Mouse (Mus musculus) forebrain, embryonic 12.5 days (tissue): ENCODE measurements around the gene Prrg2. TPM values are rescaled to one million over a fixed set of nuclear protein-coding genes. Genes with fewer than 3 reads are reported as not detected.
"Not testable (repeated sequence)": the region's sequence is repeated elsewhere in the genome, so short reads cannot be mapped to it uniquely, and the experiment has no call there.

Source experiments
- ATAC-seq: fragments of 200-750 bp; cut with Nextera tagmentation; 2 replicates; pipeline ENCODE4 v1.8.0; 2017; ENCODE audit warnings: moderate TSS enrichment; ENCODE audit not compliant: low FRiP score
- H3K27ac ChIP-seq: fragments of 300-500 bp; sonication (generic); 2 replicates; pipeline ENCODE4 v1.5.1; 2016; ENCODE audit warnings: mild to moderate bottlenecking
- H3K27me3 ChIP-seq: fragments of 300-500 bp; sonication (generic); 2 replicates; pipeline ENCODE4 v1.6.1; 2016; ENCODE audit warnings: mild to moderate bottlenecking
- H3K36me3 ChIP-seq: fragments of 300-500 bp; sonication (generic); replicated peaks from 2 replicates; pipeline ENCODE4 v1.6.1; 2016; ENCODE audit warnings: mild to moderate bottlenecking
- H3K4me1 ChIP-seq: fragments of 300-500 bp; sonication (generic); 2 replicates; pipeline ENCODE4 v1.6.1; 2016
- H3K4me2 ChIP-seq: fragments of 300-500 bp; sonication (generic); 2 replicates; pipeline ENCODE4 v1.6.1; 2016; ENCODE audit warnings: mild to moderate bottlenecking, moderate library complexity
- H3K4me3 ChIP-seq: fragments of 300-500 bp; sonication (generic); replicated peaks from 2 replicates; pipeline ENCODE4 v1.5.1; 2016; ENCODE audit warnings: mild to moderate bottlenecking
- H3K9ac ChIP-seq: fragments of 300-500 bp; sonication (generic); 2 replicates; pipeline ENCODE4 v1.6.1; 2016; ENCODE audit warnings: mild to moderate bottlenecking
- H3K9me3 ChIP-seq: fragments of 300-500 bp; sonication (generic); 2 replicates; pipeline ENCODE4 v1.6.1; 2016
- WGBS: fragments of 180-500 bp; shearing (Covaris S2); methylation state at CpG from one replicate; pipeline ENCODE4 v1.1.7; 2016; 5-methylcytosine and 5-hydroxymethylcytosine counted together
- polyA plus RNA-seq: library from polyadenylated mRNA; unstranded; fragments of >200 nt; fragmentation: Nextera tagmentation; extraction: Ambion mirVana; gene quantifications from 2 replicates; pipeline ENCODE4 v1.2.1, GENCODE M21; 2016

The Prrg2 gene
- polyA plus RNA-seq, 1 experiment from 2014 or later = 17.1 TPM

DNA sequence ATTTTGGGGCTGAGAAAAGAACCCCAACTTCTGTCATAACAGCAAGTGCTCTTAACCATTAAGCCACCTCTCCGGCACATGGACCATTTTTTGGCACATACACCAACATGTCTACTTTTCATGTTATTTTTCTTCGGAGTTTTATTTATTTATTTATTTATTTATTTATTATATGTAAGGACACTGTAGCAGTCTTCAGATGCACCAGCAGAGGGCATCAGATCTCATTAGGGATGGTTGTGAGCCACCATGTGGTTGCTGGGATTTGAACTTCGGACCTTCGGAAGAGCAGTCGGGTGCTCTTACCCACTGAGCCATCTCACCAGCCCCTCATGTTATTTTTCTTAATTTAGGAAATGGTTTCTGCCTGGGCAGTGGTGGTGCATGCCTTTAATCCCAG lies 38.8 kb downstream of the Prrg2 start:
- not testable (repeated sequence) for H3K9ac ChIP-seq, H3K4me1 ChIP-seq, H3K4me3 ChIP-seq, H3K9me3 ChIP-seq, H3K4me2 ChIP-seq, H3K27ac ChIP-seq, ATAC-seq
- peaks cover 19% of the 10 kb centered on the region for H3K27me3 ChIP-seq
- H3K36me3 ChIP-seq = peaks cover 18% of the 10 kb centered on the region
- 82% methylated on average over 5 of the region's 5 CpGs for WGBS

DNA sequence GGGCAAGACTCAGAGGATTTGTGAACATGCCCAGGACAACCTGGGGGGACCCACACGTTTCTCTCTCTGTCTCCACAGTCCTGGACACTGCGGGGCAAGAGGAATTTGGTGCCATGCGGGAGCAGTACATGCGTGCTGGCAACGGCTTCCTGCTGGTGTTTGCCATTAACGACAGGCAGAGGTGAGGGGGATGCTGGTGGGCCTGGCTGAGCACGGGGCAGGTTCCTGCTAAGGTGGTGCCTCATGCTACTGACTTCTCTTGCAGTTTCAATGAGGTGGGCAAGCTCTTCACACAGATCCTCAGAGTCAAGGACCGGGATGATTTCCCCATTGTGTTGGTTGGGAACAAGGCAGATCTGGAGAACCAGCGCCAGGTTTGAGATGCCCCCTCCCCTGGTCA lies 42.3 kb downstream of the Prrg2 start:
- no peaks in the 10 kb centered on the region for H3K9me3 ChIP-seq
- 82% methylated on average over 9 of the region's 9 CpGs for WGBS
- H3K27ac ChIP-seq = no peak overlapping the region
- H3K4me1 ChIP-seq = peaks cover 15% of the 10 kb centered on the region
- no peak for ATAC-seq
- H3K36me3 ChIP-seq = no peaks in the 10 kb centered on the region
- H3K4me3 ChIP-seq = no peak overlapping the region
- no peak overlapping the region for H3K9ac ChIP-seq
- peaks cover 24% of the 10 kb centered on the region for H3K27me3 ChIP-seq
- no peak overlapping the region for H3K4me2 ChIP-seq

DNA sequence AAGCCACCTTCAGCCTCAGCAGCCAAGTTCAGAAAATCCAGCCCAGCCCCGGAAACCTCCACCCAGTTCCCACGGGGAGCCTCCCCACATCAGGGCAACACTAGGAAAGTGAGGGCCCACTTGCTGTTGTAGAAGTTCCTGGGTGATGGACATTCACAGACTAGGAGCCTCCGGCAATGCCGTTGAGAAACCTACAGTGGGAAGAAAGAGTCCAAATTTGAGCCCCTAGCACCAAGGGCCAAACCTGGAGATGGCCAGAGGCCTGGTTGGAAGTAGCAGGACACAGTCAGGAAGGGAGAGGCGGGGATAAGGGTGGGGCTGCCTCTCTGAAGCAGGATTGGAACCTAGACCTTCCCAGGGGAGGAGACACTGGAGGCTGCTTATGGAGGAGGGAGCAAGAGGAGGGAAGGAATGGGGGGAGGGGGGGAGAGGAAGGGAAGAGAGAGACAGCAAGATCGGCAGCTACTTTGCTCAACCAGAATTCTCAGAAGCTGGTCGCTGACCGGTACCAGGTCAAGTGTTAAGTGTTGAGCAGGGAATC lies 43.4 kb downstream of the Prrg2 start:
- no peaks in the 10 kb centered on the region for H3K9me3 ChIP-seq
- WGBS = 45% methylated on average over 8 of the region's 8 CpGs
- H3K27ac ChIP-seq = no peak overlapping the region
- H3K36me3 ChIP-seq = no peaks in the 10 kb centered on the region
- no peak overlapping the region for H3K4me3 ChIP-seq
- H3K9ac ChIP-seq = 0 out of 2 replicates have a peak overlapping the region, but pooled peaks have one; percentile 7
- H3K4me2 ChIP-seq = no peak overlapping the region
- peaks cover 24% of the 10 kb centered on the region for H3K27me3 ChIP-seq
- H3K4me1 ChIP-seq = peaks cover 26% of the 10 kb centered on the region
- no peak for ATAC-seq

DNA sequence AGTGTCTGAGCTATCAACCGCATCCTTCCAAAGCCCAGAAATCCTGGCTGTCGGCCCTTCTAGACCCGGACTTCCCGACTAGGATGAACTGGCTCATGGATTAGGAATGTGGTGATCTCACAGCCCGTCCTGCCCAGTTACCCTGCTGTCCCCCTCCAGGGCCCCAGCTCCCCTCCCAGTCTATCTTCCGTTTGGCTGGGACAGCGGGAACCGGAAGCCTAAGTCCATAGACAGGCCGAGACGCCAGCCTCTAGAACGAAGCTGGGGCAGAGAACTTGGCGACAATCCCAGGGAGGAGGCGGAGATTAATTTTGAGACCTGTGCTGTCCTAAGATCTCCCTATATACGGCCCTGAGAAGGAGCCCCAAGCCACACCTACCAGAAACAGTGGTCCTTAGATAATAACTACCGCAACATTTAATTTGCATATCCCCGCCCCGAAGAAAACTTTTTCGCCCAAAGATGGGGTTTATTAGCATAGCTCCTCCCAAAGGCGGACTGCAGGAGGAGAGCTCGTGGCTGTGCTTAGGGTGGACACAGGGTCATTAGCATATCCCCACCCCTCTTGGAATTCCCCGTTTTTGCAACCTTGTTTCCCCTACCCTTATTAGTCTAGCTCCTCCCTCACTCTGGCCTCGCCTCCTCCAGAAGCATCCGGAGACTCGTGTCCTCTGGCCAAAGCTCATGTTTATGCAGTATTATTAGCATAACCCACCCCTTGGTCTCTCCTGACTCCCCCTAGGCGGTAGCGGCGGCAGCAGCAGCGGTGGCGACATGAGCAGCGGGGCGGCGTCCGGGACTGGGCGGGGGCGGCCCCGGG lies 45.0 kb downstream of the Prrg2 start, which contains the start of gene Rras:
Rras (plus strand) TSS at position 720 of the 820 bp plus-strand sequence.
- H3K27me3 ChIP-seq = peaks cover 24% of the 10 kb centered on the region
- H3K4me1 ChIP-seq = peaks cover 28% of the 10 kb centered on the region
- H3K9me3 ChIP-seq = no peaks in the 10 kb centered on the region
- H3K27ac ChIP-seq = peak within 1 kb of the TSS; percentile 91
- H3K4me2 ChIP-seq = peak within 1 kb of the TSS; percentile 94
- H3K9ac ChIP-seq = peak within 1 kb of the TSS; percentile 59
- peak within 1 kb of the TSS; percentile 95 for H3K4me3 ChIP-seq
- under 1% methylated on average over 36 of the region's 36 CpGs for WGBS
- peak; percentile 81 for ATAC-seq
- H3K36me3 ChIP-seq = peaks cover 16% of the 10 kb centered on the region

DNA sequence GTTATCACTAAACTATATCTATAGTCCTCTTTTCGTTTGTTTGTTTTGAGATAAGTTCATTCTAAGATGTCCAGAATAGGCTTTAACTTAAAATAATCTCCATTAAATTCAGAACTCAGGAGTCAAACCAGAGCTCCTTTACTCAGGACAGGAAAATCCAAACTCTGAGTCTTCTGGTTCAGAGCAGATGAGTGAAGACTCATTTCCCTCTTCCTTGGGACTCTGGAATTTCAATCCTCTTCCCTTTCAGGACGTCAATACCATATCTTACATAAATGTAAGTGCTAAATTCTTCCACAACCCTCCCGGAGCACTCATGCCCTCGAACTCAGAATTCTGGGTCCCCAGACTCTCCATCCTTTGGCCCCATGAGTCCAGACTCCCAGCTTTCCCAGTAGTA lies 45.7 kb downstream of the Prrg2 start:
- Histone ChIP-seq H3K4me1 (peaks cover 28% of the 10 kb centered on the region), H3K9me3 (no peaks in the 10 kb centered on the region), H3K27ac (peak overlapping the region; percentile 91), H3K36me3 (peaks cover 23% of the 10 kb centered on the region), H3K4me2 (peak overlapping the region; percentile 94), H3K9ac (peak overlapping the region; percentile 57), H3K4me3 (peak overlapping the region; percentile 95), H3K27me3 (peaks cover 24% of the 10 kb centered on the region)
- 4% methylated on average over 4 of the region's 4 CpGs for WGBS
- ATAC-seq = no peak

DNA sequence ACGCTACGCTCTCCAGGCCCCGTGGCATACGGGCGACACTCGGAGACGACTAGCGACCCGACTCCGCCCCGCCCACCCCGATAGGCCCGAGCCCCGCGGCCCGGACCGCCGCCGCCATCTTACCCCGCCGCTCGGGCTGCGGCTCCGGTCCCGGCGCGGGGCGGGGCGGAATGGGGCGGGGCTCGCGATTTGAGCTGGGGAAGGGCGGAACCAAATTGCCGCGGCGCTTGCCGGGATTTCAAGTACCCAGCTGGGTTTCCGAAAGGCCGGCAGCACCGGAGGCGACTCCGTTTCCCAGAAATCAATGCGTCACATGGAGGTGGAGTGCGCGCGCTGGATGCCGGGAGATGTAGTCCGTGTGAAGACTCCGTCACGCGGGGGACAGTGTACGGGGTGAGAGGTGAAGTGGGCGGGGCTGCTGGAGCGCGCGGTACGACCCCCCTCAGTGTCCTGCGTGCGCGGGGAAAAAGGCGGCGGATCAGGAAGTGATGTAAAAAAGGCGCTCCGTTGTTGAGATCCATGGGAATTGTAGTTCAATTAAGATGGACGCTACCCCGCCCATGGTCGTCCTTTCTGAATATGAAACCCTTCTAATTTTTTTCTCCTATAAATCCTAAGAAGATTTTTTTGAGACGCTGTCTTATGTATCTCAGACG lies 46.4 kb downstream of the Prrg2 start, which contains the start of gene Scaf1:
Scaf1 (minus strand) TSS at position 407 of the 656 bp plus-strand sequence.
- peaks cover 28% of the 10 kb centered on the region for H3K4me1 ChIP-seq
- H3K27ac ChIP-seq = peak within 1 kb of the TSS; percentile 91
- peak within 1 kb of the TSS; percentile 90 for H3K9ac ChIP-seq
- under 1% methylated on average over 68 of the region's 69 CpGs for WGBS
- peaks cover 24% of the 10 kb centered on the region for H3K27me3 ChIP-seq
- no peaks in the 10 kb centered on the region for H3K9me3 ChIP-seq
- peaks cover 29% of the 10 kb centered on the region for H3K36me3 ChIP-seq
- peak; percentile 93 for ATAC-seq
- peak within 1 kb of the TSS; percentile 95 for H3K4me3 ChIP-seq
- H3K4me2 ChIP-seq = peak within 1 kb of the TSS; percentile 94

DNA sequence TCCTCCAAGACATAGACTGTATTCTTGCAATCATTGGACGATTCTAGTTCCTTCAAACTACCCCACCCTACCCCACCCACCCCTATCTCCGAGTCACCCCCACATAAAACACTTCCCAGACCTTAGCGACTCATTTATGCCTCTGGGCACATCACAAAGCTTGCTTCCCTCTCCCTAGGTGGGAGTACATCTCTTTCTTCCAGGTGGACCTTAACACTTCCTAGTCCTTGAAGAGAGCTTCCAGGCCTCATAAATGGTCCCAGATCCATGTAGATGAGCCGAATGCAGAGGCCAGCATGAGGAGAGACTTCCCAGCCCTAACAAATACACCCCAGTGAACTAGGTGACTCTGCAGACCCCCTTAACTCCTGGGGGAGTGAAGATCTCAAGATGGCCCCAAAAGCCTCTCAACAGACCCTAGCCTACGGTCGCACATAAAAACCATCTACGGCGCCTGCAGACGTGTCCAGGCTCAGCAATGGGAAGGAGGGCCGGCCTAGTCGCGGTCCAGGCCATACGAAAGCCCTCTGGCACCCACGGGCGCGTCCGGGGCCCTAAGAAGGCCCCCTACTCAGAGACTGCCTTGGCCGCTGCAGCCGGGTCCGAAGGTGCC lies 47.0 kb downstream of the Prrg2 start:
- H3K4me1 ChIP-seq = peaks cover 28% of the 10 kb centered on the region
- ATAC-seq = no peak
- no peaks in the 10 kb centered on the region for H3K9me3 ChIP-seq
- H3K9ac ChIP-seq = peak overlapping the region; percentile 90
- peaks cover 23% of the 10 kb centered on the region for H3K27me3 ChIP-seq
- peak overlapping the region; percentile 79 for H3K4me2 ChIP-seq
- peaks cover 33% of the 10 kb centered on the region for H3K36me3 ChIP-seq
- WGBS = 1% methylated on average over 20 of the region's 20 CpGs
- peak overlapping the region; percentile 95 for H3K4me3 ChIP-seq
- peak overlapping the region; percentile 83 for H3K27ac ChIP-seq

DNA sequence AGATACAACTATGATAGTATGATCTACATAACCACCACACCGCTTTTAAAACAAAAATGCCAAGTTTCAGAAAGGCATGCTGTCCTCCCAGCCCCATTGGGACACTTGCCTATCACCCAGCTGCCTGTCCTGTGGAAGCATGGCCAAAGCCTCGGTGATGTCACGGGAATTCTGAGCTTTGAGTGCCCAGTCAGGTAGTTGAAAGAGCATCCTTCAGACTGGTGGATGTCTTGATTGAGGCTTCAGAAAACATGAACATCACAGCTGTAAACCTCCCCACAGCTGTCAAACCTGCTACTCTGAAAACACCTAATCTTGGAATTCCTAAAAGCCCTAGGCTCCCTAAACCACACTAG lies 48.4 kb downstream of the Prrg2 start:
- Histone ChIP-seq H3K27me3 (peaks cover 9% of the 10 kb centered on the region), H3K9me3 (no peaks in the 10 kb centered on the region), H3K9ac (no peak overlapping the region), H3K36me3 (peaks cover 46% of the 10 kb centered on the region), H3K4me2 (0 out of 2 replicates have a peak overlapping the region, but pooled peaks have one; percentile 79), H3K4me3 (no peak overlapping the region; the same call in 1 of the 2 replicates), H3K27ac (no peak overlapping the region), H3K4me1 (peaks cover 28% of the 10 kb centered on the region)
- WGBS = 94% methylated on average over 3 of the region's 3 CpGs
- ATAC-seq = no peak

DNA sequence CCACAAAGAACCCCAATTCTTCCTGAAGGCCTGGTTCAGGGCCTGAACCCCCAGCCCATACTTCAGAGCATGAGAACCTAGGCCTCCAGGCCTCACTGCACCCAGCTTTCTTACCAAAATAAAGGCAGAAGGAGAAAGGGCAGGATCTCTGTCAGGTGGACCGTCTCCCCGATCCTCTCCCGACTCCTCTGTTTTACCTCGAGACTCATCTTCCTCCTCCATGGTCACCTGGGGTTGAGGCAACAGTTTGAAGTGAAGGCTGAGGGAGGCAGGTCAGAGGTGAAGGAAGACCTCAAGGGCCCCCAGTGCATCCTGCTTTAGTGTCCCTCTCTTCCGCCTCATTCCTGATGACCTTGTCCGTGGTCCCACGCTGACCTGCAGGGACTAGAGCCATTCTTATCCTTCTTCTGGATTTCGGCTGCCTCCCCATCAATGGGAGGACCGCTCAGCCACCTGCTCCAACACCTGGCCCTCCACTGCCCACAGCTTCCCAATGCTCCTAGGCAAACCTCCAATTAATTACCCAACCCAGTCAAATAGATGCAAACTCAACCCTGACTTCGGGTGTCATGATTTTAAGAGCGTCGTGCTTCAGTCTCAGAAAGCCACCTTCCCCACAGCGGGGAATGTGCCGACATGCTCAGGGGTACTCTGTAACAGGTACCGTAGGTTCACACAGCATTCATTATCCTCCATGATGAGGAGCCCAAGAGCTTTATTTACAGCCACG lies 48.9 kb downstream of the Prrg2 start:
- Histone ChIP-seq H3K27me3 (0 out of 2 replicates have a peak, but pooled peaks cover 3% of the 10 kb centered on the region), H3K4me1 (peaks cover 28% of the 10 kb centered on the region), H3K9ac (no peak overlapping the region), H3K9me3 (no peaks in the 10 kb centered on the region), H3K4me3 (no peak overlapping the region), H3K4me2 (no peak overlapping the region), H3K36me3 (peaks cover 52% of the 10 kb centered on the region), H3K27ac (no peak overlapping the region)
- ATAC-seq = no peak
- 96% methylated on average over 16 of the region's 16 CpGs for WGBS

DNA sequence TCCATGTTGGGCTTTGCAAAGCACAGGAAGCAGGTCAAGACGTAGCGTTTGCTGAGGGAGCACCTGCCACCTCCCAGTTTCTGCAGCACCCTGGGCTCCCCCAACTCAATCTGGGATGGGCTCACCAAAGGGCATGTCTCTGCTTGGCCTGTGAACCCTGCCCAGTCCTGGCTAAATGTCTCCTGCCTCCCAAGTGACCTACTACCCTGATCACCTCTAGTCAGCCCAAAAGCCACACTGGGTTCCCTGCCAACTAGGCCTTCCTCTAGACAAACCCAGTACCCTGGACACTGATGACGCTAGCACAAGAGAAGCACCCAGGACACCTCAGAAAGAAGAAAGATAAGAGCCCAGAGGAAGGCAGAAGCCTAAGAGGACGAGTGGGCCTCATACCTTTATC lies 49.7 kb downstream of the Prrg2 start:
- Histone ChIP-seq H3K27me3 (no peaks in the 10 kb centered on the region), H3K27ac (no peak overlapping the region), H3K9me3 (no peaks in the 10 kb centered on the region), H3K4me2 (no peak overlapping the region), H3K36me3 (peaks cover 59% of the 10 kb centered on the region), H3K4me3 (no peak overlapping the region), H3K4me1 (peaks cover 22% of the 10 kb centered on the region), H3K9ac (no peak overlapping the region)
- 87% methylated on average over 4 of the region's 4 CpGs for WGBS
- no peak for ATAC-seq

DNA sequence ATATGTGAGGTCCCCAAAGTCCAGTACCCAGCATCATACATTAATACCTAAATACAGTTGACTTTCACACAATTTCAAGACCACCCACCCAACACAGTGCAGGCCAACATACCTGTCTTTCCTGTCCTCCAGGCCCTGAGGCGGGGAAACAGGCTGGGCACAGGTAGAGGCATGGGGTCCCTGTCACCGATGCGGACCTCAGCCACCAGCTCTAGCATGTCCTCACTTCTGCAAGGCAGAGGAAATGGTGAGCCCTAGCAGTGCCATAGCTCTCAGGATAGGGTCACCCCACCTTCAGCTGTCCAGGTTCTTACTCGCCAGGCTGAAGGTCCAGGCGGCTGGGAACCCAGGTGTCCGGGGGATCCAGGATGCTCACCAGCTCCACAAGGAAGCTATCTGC lies 50.5 kb downstream of the Prrg2 start:
- Histone ChIP-seq H3K4me1 (peaks cover 19% of the 10 kb centered on the region), H3K27me3 (no peaks in the 10 kb centered on the region), H3K4me3 (no peak overlapping the region), H3K27ac (no peak overlapping the region), H3K4me2 (no peak overlapping the region), H3K9ac (no peak overlapping the region), H3K9me3 (no peaks in the 10 kb centered on the region), H3K36me3 (peaks cover 67% of the 10 kb centered on the region)
- 95% methylated on average over 6 of the region's 6 CpGs for WGBS
- ATAC-seq = no peak
